Mouse (Mus musculus) gonadal fat pad, adult 2 months (tissue): ENCODE measurements at regions not wholly inside any gene's neighbourhood (a gene's known extent, or its start where the extent isn't known, plus 50 kb on each side); places are given as distances from the start of the nearest gene placed in this dataset.

Experiments
- DNase-seq: peaks from one replicate; pipeline ENCODE4 v3.0.0-alpha.2; 2012; ENCODE audit warnings: low read depth

GRCm38 (mm10) chr17:54821059-54821458 lies 522.2 kb upstream of the Slc5a7 start:
- no peak for DNase-seq

- DNase-seq, result no peak
Observed at GRCm38 (mm10) chr17:54853631-54854030, 554.8 kb upstream of the Slc5a7 start.

- DNase-seq, result no peak
Observed at GRCm38 (mm10) chr17:54896198-54896597, 549.0 kb upstream of the St6gal2 start.

- DNase-seq, result peak; percentile 58
Observed at GRCm38 (mm10) chr17:54929181-54929715, 515.9 kb upstream of the St6gal2 start.

- no peak for DNase-seq
Observed at GRCm38 (mm10) chr17:54943380-54944047, 501.7 kb upstream of the St6gal2 start.

GRCm38 (mm10) chr17:54944288-54944931 lies 500.8 kb upstream of the St6gal2 start:
- DNase-seq, result no peak
